Mouse (Mus musculus) kidney, postnatal 4 days (tissue): ENCODE data around the gene Wnt7a.
A peak's percentile ranks its signal among the peaks of the same experiment; 100 is the strongest.

Experiments used
- DNase-seq, 2 experiments: peaks; one replicate each; pipeline ENCODE4 v3.0.0; 2021; ENCODE audit warnings: mixed read lengths in 2 of 2

Wnt7a gene

GRCm38 (mm10) chr6:91339612-91340246 is 71.4 kb downstream of the Wnt7a start:
- peak in 1 of 2 experiments; percentile 12 for DNase-seq

- DNase-seq, result no peak
These were observed 75.7 kb downstream of the Wnt7a start for GRCm38 (mm10) chr6:91335470-91335869.

GRCm38 (mm10) chr6:91331886-91332285 is 79.3 kb downstream of the Wnt7a start:
- no peak for DNase-seq

- no peak for DNase-seq
These were observed 85.6 kb downstream of the Wnt7a start for GRCm38 (mm10) chr6:91325556-91325955.

- DNase-seq, result no peak
These were observed 86.4 kb downstream of the Wnt7a start for GRCm38 (mm10) chr6:91324752-91325151.

- no peak for DNase-seq
These were observed 89.0 kb downstream of the Wnt7a start for GRCm38 (mm10) chr6:91322001-91322772.
